Mouse (Mus musculus): ENCODE measurements around the gene Cnrip1.
"Not testable (repeated sequence)": the region's sequence is repeated elsewhere in the genome, so short reads cannot be mapped to it uniquely, and the experiment has no call there.

The Cnrip1 gene

DNA sequence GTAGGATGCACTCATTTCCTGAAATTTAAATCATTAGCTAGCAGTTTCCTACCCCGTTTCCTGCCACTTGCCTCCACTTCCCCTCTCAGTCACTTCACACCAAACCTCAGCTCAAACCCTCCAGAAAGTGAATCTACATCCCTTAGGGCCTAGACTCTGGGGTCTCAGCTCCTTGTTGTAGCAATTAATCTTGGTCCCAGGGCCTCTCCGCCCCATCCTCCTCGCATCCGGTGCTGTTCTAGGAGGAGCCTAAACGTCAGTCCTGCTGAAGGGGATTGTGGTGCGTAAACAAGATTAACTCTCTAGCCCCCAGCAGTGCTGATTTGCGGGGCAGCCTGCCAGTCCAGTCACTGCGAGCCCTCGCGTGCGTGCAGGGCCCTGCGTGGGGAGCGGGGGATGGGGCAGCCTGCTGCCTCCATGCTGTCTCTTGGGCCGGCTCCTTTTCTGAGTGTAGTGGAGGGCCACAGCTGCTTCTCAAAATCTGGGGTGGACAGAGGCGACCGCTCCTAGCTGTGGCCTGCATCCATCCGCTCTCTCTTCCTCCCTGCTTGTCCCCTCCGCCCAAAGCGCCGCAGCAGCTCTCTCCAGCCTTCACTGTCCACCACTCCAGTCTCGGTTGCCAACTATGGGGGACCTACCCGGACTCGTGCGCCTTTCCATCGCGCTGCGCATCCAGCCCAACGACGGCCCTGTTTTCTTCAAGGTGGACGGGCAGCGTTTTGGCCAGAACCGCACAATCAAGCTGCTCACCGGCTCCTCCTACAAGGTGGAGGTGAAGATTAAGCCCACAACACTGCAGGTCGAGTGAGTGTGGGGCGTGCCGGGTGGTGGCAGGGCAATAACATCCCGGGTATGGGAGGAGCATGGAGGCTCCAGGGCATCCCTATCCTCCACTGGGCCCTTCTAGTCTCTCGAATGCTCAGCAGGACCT, at the start of gene Cnrip1, which contains the start of gene Plek:
Gene Cnrip1, plus strand, starts transcription at position 42 of the 931 bp plus-strand sequence.
Gene Plek, minus strand, starts transcription at position 837 of the 931 bp plus-strand sequence.
- DNase-seq = peak; percentile 93

DNA sequence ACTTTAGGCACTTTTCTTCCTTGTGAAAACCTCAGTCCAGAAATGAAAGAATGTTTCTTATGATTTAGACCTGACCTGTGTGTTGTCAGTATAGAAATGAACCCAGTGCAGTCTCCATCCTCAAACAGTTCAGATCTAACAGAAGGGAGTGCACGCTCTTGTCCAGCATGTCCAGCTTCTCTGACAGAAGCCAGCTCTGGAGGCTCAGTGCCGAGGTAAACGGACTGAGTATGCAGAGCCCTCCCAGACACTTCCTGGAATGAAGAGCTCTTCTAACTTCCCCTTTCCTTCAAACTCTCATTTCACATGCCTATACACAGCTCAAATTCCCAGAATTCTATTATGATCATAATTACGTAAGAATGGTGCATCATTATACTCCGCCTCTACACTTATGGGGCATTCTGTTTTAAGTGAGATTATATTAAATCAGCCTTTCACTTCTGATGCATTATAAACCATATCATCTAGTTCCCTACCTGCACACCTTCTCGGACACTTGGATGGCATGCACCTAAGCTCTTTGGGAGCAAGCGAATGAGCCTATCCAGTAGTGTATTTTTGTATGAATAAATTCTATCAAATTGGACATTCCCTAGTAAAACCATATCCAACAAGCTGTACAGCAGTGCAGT, 48.5 kb upstream of the Cnrip1 start:
- no peak for DNase-seq

DNA sequence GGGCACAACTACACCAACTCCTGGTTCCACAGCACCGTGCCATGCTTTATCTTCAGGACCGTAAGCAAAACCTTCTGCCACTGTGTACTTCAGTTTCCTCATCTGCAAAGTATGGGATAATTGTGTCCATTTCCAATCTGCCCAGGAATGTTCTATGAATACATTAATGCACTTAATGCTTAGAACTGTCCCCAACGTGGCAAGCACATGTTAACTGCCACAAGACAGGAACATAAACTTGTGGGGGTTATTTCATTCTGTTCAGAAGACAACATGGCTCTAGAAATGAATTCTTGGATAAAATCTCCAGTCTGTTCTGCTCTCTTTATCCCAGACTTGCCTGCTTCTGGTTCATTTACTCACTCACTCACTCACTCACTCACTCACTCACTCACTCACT, 47.6 kb upstream of the Cnrip1 start:
- no peak for DNase-seq

DNA sequence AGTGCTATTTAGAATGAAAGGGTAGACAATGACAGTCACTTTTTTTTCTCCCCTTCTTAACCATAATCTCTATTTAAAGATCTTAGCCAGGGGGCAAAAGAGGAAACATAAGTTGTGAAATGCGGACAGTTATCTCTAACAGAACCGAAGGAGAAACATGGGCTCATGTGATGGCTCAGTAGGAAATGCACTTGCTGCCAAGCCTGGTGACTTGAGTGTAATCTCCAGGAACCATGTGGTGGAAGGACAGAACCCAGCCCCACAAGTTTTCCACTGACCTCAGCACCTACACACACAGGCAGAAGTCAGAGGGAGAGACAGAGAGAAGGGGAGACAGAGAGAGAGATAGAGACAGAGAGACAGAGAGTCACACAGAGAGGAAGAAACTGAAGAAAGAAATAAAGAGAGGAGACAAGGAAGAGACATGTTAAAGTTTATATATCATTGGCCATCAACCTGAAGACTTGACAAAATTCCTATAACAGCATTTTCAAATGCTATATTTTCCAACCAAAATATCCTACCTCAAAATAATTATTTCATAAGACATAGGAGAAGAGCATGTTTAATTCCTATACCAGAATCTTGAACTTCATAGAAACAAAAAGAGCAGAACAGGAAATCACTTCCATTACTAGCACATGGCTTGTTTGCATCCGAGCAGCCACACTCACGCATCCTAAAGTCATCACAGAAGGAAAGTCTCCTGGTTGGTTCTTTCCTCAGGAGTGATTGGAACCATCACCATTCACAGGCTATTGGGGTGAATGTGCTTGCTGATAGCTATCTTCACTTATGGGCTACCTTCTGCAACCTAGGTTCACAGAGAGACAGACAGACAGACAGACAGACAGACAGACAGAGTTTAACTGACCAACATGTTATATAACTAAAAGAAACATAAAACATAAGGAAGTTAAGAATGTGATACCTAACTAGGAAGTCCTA, 46.2 kb upstream of the Cnrip1 start:
- DNase-seq = no peak

DNA sequence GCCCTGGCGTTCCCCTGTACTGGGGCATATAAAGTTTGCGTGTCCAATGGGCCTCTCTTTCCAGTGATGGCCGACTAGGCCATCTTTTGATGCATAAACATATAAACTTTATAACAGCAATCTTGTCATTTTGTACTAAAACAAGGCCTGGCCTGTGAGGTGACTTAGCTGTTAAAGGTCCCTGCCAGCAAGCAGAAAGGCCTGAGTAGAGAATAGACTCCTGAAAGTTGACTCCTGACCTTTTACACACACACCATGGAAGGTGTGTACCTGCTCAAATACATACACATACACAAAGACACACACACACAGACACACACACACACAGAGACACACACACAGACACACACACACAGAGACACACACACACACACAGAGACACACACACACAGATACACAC, 44.9 kb upstream of the Cnrip1 start:
- not testable (repeated sequence) for DNase-seq

DNA sequence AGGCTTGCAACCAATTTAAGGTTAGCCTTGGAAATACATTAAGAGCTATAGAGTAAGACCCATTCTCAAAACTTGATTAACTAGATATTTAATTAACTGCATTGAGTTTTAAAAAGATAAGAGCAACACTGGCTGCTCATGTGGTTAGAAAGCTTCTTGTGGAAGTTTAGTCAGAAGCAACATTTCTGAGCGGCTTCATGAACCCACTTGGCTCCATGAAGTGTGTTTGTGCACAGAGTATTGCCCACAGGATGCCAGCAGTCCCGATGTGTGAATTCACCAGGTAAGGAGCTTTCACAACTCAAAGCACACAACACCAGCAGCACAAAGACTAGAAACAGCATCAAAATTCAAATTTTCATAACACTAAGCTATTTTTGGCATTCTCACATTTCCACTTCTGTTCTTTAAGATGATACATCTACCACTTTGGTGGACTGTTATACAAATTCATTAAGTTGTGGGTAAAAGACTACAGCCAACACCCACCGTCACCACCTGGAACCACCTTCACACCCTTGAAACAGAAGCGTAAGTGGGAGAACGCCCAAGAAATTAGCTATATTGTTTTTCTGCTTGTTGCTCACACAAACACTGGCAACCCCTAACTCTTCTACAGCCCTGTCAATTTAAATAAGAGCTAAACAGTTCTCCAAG, 43.7 kb upstream of the Cnrip1 start:
- no peak for DNase-seq

DNA sequence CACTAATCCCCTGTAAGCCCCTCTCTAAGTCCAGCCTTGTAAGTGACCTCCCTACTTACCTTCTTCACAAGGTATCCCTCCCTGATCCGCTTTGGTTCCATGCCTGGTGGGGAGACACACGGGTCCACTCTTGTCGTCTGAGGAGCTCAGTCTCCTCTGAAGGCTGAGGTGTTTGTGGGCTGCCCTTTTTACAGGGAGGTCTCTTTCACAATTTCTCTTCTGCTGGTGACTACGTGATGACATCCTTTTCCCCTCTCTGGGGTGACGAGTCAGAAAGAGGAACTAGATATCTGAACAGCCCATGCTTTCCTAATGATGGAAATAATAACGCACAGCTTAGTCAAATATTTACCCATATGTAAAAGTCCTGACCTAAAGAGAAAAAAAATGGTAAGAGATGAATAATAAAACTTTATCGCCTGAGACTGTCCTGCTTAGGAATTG, 42.9 kb upstream of the Cnrip1 start:
- DNase-seq = no peak

DNA sequence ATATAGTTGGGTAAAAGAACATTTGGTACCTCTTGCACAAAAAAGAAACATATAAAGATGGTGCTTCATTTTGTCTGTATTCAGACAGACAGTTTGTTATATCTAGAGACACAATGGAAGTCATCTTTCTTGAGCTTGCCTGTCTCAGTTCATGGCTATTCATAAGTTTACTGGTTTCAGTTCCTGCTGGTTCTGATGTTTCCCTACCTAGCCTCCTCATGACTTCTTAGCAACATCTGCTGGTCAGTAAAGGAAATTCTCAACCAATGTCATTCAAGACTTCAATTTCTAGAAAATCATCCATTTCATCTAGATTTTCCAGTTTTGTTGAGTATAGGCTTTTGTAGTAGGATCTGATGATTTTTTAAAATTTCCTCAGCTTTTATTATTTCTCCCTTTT, 38.4 kb upstream of the Cnrip1 start:
- no peak for DNase-seq

DNA sequence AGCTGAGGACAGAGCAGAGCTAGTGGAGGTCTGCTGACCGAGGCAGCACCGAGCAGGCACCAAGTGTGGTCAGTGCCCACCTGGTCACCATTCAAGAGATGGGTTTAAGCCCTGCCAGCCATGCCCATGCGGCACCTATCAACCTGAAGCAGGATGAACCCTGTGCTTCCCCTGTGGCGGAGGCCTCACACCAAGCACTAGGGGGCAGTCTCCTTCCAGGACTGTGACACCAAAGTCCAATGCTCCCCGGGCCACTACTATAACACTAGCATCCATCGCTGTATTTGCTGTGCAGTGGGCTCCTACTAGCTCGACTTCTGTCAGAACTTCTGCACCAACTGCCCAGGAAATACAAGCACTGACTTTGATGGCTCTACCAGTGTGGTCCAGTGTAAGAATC, 32.1 kb upstream of the Cnrip1 start:
- no peak for DNase-seq

DNA sequence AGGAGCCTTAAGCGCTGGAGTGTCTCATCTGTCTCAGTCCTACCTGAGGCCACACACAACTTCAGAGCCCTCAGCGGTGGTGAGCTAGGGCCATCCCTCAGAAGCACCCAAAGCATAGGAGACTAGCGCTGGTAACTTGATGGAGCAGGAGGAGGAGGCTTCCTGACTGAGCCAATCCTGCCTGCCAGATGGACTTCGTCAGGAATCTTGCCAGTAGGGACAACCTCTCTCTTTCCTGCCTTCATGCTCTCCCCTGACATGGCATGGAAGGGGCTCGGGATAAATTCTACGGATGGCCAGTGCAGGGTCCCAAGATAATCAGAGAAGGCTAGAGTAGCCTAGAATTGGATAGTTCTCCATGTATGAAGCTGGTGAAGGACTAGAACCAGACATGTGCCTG, 28.2 kb upstream of the Cnrip1 start:
- no peak for DNase-seq

DNA sequence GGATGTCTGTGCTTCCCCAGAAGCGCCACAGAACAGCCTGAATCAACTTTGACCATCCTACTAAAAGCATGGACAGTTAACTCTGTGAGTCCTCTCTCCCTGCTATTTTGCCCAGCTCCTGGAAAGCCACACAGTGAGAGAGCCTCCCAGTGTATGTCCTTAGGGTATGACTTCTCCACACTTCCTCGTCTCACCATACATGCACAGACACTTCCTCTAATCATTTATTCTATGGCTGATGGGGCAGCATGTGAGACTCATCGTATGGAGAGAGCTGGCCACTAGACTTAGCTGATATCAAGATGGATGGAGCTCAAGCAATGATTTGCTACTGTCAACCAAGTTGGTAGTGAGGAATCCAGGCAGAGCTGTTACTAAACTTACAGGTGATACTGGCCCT, 27.4 kb upstream of the Cnrip1 start:
- no peak for DNase-seq

DNA sequence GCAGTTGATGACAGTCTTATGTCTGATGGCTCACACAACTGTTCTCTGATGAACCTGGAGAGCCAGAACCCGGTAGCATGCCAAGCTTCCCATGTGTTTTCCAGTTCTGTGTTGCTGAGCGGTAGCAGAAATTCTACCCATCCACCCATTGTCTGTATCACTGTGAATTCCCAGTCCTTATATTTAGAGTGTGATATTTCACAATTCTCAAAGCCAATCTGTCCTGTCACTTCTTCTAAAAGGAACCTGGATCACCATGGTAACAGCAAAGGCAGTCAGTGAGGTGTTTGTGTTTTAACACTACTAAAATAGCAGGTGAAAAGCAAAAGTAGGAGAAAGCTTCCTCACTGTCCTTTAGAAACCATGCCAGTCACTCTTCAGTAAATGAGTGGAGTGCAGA, 5.6 kb upstream of the Cnrip1 start:
- no peak for DNase-seq

DNA sequence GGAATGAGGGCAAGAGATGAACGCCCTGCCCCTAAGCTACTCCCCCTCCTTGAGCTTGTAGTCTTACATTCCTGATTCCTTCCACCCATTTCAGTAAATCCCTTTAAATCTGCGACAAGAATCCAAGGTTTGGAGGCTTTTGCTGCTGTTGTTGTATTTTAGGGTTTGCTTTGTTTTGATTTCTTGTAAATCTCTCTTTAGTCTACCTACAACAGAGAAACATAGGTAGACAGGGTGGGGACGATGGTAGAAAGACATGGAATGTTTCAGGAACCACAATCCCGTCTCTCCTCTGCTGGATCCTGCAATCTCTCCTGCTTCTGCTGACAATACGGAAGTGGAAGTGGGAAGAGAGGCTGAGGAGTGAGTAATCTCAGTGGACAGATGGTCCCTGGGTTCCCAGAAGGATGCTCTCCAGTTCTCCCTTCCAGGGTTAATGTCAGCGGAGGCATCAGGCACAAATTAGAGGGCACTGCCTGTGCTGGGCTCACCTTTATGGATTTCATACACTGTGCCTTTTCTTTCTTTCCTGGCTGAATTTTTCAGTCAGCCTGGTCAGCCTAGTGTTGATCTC, 1.2 kb downstream of the Cnrip1 start:
- no peak for DNase-seq

DNA sequence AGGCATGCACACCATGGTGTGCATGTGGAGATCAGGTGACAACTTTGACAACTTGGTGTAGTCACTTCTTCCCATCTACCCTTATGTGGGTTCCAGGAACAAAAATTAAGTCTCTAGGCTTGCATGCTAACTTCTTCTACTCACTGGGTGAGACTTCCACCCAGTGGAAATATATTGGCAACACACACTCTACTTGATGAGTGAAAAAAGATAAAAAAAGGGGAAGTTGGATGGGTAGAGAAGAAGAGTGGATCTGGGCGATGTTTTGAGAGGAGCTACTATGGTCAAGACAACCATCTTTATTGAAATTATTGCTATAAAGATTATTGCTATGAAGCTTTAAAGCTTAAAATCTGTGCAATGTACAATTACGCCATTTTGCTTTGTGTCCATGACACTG, 18.0 kb downstream of the Cnrip1 start:
- not testable (repeated sequence) for DNase-seq

DNA sequence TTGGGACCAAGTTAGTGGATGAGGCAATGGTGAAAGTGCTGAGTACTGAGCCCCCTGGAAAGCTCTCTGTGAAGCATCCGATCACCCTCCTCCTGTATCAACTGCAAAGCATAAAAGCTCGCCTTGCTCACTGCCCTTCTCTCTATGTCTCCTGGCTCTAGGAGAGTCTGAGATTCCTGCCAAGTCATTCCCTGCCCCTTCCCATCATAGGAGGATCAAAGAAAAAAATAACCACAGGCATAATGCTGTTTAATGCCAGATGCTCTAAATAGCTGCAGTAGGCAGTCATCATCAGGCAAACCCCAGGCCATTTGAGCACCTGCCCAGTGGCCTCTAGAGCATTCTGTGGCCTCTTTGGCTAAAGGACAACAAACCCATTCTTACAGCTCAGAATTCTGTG, 24.3 kb downstream of the Cnrip1 start:
- DNase-seq = no peak

DNA sequence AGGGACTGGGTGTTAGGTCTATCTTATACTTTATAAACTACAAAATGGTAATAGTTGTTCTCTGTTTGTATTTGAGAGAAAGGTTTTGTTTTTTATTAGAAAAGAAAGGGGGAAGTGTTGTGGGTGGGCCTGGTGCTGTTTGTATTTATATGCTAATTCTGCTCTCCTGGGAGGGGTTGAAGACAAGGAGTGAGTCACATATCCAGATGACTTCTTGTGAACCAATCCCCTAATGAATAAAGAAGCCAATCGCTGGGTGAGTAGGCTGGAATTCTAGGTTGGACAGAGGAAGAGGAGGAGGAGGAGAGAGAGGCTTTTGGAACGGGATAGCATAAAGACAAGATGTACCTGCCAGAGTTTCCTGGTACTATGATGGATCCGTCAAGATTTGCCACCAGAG, 30.7 kb downstream of the Cnrip1 start:
- no peak for DNase-seq

DNA sequence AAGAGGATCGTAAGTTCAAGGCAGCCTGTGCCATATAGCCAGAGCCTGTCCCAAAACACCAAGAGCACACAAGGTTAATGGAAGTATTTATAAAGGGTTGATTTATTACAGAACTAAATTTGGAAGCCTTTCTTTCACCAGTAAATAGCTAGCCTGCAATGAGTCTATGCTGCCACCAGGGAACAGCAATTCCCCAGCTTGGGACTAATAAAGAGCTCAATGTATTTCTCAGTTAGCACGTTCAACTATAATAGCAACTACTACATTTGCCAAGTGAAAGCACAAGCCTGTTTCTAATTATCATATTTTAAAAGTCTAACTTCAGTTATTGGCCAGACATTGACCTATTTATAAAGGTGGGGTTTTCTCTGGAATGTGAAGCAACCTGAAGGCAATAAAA, 31.6 kb downstream of the Cnrip1 start:
- DNase-seq = no peak

DNA sequence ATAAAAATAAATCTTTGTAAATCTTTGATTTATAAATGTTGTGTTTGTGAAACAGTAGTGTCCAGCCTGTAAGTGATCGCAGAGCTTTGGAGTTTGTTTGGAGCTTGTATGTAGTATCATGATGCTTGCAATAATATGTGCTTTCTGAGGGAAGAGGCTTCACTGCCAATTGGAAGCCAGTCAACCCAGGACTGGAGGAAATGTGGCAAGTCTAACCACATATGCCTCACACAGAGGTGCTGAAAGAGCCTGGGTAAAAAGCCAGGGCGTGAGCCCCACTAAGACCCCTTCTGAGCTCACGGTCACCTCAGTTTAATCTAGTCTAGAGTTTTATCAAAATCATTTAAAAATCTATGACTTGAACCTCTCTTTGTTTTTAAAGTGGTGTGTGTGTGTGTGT, 32.1 kb downstream of the Cnrip1 start:
- DNase-seq = no peak

DNA sequence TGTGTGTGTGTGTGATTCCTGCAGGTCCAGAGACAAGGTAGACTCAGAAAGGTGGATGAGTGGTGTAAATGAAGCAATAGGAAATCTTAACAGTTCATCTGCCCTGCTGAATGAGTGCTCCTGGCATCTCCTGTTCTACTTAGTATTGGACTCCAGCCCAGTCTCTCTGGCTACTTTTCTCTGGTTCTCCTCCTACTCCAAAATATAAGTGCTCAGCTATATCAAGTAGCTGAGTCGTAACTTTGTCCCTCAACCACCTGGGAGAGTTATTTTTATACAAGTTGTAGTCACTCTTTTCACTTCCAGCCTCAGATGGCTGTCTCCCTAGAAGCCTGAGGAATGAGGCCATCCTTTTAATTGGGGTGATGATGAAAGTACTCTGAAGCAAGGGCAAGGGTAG, 32.5 kb downstream of the Cnrip1 start:
- no peak for DNase-seq

DNA sequence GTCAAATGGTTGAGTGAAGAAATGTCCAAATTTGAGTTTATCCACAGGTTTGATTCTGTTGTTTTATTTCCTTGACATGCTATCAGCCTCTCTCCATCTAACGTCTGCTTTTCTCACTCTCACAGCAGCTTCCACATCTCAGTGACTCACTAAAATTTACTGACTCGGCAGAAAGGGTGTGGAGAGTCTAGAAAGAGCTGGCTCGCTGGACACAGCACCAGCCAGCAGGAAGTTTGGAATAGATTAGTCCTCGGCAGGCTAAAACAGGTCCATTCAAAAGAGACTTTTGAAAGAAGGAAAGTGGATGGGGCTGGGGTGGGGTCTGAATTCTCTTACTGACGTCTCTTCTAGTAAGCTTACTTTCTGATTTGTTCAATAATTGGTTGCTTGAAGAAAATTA, 34.7 kb downstream of the Cnrip1 start:
- DNase-seq = no peak

DNA sequence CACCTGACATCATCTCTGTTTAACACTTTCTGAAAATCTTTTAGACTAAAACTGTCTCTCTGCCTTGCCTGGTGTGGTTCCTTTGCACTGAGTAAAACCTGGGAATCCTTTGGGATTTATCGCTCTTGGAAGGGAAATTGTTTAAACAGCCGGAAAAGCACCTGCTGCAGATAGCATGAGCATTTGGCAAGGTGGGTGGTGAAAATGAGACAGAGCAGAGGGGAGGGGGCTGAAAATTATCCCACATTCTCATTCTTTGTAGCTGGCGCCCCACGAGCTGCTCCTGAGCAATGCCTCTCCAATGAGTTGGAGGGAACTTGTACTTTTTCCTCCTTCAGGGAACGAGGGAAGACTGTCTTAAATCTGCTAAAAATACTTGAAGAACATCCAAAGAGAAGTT, 55.5 kb downstream of the Cnrip1 start:
- DNase-seq = peak; percentile 21

DNA sequence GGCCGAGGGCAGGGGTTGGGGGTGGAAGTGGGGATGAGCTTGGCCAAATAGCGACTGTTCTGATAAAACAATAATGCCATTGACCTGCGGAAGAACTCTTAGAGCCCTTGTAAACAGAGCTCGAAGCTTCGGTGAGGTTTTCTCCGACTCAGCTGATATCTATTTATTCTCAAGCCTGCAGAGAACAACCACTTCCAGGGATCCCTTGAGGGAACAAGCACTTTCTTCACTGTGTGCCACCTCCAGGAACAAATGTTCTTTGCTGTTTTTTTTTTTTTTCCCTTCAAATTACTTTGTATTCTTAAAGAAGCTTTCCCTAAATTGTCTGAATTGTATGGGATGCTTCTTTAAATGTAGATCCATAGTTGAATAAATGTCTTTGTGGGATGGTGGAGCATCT, 56.0 kb downstream of the Cnrip1 start:
- no peak for DNase-seq
